Mouse (Mus musculus): ENCODE measurements at regions not wholly inside any gene's neighbourhood (a gene's known extent, or its start where the extent isn't known, plus 50 kb on each side); places are given as distances from the start of the nearest gene placed in this dataset.

DNA sequence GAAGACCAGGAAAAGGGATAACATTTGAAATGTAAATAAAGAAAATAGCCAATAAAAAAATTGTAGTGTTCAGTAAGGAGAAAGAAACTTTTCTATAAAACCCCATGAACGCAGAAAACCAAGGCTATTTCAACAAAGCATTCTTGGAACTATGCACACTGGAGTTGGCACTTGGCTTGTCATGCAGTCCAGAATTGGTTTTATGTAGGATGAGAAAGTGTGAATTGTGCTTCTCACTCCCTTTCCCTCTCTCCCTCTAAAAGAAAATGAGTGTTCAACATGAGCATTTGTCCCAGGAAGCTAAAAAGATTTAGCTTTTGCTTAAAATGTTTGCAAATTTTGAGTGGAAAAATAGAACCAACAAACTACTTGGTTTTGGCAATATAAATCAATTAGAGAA, 841.6 kb upstream of the Adam24 start:
- Histone ChIP-seq H3K9me3 (no peaks in the 10 kb centered on the region), H3K9ac (no peak overlapping the region), H3K27ac (no peak overlapping the region), H3K4me2 (replicated peaks) (no peak overlapping the region), H3K27me3 (no peaks in the 10 kb centered on the region), H3K36me3 (no peaks in the 10 kb centered on the region), H3K4me1 (no peaks in the 10 kb centered on the region), H3K4me3 (no peak overlapping the region)
- WGBS: 94% methylated on average over 1 of the region's 1 CpGs
- ATAC-seq (ENCODE audit: insufficient number of reproducible peaks, insufficient read depth, low FRiP score, low TSS enrichment): no peak

DNA sequence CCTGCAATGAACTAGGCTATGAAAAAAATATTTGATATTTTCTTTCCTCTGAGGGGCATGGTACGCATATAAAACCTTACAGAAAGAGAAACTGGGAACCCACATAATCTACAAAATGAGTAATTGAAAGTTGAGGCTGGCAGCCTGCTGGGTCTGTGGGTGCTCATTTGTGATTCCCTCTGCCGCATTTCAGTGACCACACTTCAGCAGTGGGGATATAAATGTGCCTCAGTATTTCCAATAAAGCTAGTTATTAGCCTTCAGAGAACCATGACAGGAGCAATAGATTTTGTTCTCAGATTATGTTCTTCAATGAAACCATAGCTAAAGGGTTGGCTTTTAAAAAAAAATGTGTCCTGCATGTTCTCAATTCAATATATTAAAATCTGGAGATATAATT, 828.0 kb upstream of the Adam24 start:
- Histone ChIP-seq H3K27me3 (no peaks in the 10 kb centered on the region), H3K9me3 (no peaks in the 10 kb centered on the region), H3K4me2 (replicated peaks) (no peak overlapping the region), H3K27ac (no peak overlapping the region), H3K4me3 (no peak overlapping the region), H3K4me1 (no peaks in the 10 kb centered on the region), H3K9ac (no peak overlapping the region), H3K36me3 (no peaks in the 10 kb centered on the region)
- ATAC-seq (ENCODE audit: insufficient number of reproducible peaks, insufficient read depth, low FRiP score, low TSS enrichment): no peak
- 82% methylated on average over 2 of the region's 2 CpGs for WGBS

DNA sequence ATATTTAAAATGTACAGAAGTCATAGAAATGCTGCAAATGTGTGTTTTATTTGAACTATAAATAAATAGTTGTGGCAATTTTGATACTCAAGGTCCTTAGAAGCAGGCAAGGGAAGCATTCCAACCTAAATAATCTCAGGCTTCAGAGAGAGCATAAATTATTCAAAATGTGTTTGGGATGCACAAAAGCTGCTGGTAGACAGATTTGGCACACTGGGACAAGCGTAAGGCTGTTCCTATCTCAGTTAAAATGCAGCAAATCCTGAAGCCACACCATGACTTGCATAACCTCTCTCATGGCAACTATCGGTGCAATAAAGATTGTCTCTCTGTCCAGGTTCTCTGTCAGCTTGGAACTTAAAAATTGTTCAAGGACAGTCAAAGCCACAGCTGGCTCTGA, 812.3 kb upstream of the Adam24 start:
- Histone ChIP-seq H3K4me3 (no peak overlapping the region), H3K27ac (no peak overlapping the region), H3K9me3 (no peaks in the 10 kb centered on the region), H3K9ac (no peak overlapping the region), H3K27me3 (no peaks in the 10 kb centered on the region), H3K4me1 (no peaks in the 10 kb centered on the region), H3K4me2 (replicated peaks) (no peak overlapping the region), H3K36me3 (no peaks in the 10 kb centered on the region)
- 90% methylated on average over 2 of the region's 2 CpGs for WGBS
- ATAC-seq (ENCODE audit: insufficient number of reproducible peaks, insufficient read depth, low FRiP score, low TSS enrichment): no peak

DNA sequence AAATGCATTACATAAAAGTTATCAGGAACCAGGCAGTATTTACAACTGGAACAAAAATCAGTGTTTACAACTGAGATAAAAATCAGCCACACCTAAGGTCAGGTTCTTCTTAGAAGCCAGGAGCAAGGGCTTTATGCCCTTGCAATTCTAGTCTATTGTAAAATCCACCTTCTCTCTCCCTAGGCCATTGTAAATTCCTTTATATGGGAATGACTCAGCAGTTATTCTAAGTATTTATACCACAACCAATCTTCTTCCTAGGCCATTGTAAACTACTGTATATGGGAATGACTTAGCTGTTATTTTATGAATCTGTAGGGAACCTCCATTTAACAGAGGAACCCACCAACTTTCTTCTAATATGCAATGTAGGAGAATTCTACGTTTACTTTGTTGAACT, 772.6 kb upstream of the Adam24 start:
- H3K9me3 ChIP-seq: no peaks in the 10 kb centered on the region
- no peaks in the 10 kb centered on the region for H3K4me1 ChIP-seq
- no peak overlapping the region for H3K4me3 ChIP-seq
- H3K4me2 ChIP-seq (replicated peaks): no peak overlapping the region
- 71% methylated on average over 1 of the region's 1 CpGs for WGBS
- H3K27me3 ChIP-seq: no peaks in the 10 kb centered on the region
- H3K27ac ChIP-seq: no peak overlapping the region
- H3K9ac ChIP-seq: no peak overlapping the region
- no peaks in the 10 kb centered on the region for H3K36me3 ChIP-seq
- no peak for ATAC-seq (ENCODE audit: insufficient number of reproducible peaks, insufficient read depth, low FRiP score, low TSS enrichment)

DNA sequence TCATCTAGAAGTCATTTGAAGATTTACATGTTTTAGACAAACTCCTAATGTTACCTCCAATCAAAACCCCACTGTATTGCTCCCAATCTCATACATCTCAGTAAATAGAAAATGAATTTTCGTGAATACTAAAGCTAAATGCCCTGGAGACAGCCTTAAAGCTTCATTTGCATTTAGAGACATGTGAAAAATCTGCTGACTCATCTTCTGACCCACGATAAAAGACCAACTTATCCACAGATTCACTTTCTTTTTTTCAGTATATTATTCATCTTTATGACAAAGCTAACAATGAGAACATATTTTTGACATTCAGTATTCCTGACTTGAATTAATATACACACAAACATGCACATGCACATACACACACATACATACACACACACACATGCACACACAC, 762.0 kb upstream of the Adam24 start:
- WGBS: 43% methylated on average over 2 of the region's 2 CpGs
- Histone ChIP-seq H3K27ac (no peak overlapping the region), H3K9me3 (no peaks in the 10 kb centered on the region), H3K4me1 (no peaks in the 10 kb centered on the region), H3K27me3 (no peaks in the 10 kb centered on the region), H3K9ac (no peak overlapping the region), H3K36me3 (no peaks in the 10 kb centered on the region), H3K4me3 (no peak overlapping the region), H3K4me2 (replicated peaks) (no peak overlapping the region)
- ATAC-seq (ENCODE audit: insufficient number of reproducible peaks, insufficient read depth, low FRiP score, low TSS enrichment): no peak

DNA sequence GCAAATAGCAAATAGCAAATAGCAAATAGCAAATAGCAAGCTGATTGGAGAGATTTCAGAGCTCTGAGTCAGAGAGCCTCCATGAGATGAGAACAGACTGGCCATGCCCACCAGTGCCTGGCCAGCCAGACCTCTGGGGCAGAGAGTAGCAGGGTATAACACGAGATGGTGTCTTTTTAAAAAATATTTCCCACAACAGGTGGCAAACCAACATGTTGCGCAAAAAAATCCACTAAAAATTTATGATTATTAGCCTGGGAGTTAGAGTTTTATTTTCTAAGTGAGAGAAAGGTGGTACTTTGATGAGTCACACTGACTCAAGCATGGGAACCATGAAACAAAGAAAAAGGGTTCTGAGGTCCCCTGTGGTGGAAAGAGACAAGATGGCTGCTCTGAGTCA, 753.5 kb upstream of the Adam24 start:
- 78% methylated on average over 2 of the region's 2 CpGs for WGBS
- no peak overlapping the region for H3K27ac ChIP-seq
- ATAC-seq (ENCODE audit: insufficient number of reproducible peaks, insufficient read depth, low FRiP score, low TSS enrichment): no peak
- H3K9ac ChIP-seq: no peak overlapping the region
- no peaks in the 10 kb centered on the region for H3K9me3 ChIP-seq
- H3K4me2 ChIP-seq (replicated peaks): no peak overlapping the region
- no peaks in the 10 kb centered on the region for H3K4me1 ChIP-seq
- no peaks in the 10 kb centered on the region for H3K36me3 ChIP-seq
- H3K27me3 ChIP-seq: no peaks in the 10 kb centered on the region
- no peak overlapping the region for H3K4me3 ChIP-seq

DNA sequence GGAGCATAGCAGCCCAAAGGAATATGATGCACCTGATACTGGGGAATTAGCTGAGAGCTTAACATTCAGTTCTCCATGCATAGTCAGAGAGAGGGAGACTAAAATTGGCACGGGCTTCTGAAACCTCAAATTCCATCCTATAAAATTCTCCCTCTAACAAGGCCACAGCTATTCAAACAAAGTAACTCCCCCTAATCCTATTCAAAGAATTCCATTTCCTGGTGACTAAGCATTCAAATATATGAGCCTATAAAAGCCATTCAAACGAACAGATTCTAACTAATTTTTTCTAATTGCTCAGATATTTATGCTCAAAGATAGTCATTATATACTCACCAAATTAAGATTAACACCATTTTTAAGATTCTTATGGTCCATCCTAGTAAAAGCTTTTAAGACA, 751.1 kb upstream of the Adam24 start:
- no peak for ATAC-seq (ENCODE audit: insufficient number of reproducible peaks, insufficient read depth, low FRiP score, low TSS enrichment)
- Histone ChIP-seq H3K4me3 (no peak overlapping the region), H3K36me3 (no peaks in the 10 kb centered on the region), H3K27me3 (no peaks in the 10 kb centered on the region), H3K9ac (no peak overlapping the region), H3K4me2 (replicated peaks) (no peak overlapping the region), H3K9me3 (no peaks in the 10 kb centered on the region), H3K27ac (no peak overlapping the region), H3K4me1 (no peaks in the 10 kb centered on the region)
- 50% methylated on average over 2 of the region's 2 CpGs for WGBS

DNA sequence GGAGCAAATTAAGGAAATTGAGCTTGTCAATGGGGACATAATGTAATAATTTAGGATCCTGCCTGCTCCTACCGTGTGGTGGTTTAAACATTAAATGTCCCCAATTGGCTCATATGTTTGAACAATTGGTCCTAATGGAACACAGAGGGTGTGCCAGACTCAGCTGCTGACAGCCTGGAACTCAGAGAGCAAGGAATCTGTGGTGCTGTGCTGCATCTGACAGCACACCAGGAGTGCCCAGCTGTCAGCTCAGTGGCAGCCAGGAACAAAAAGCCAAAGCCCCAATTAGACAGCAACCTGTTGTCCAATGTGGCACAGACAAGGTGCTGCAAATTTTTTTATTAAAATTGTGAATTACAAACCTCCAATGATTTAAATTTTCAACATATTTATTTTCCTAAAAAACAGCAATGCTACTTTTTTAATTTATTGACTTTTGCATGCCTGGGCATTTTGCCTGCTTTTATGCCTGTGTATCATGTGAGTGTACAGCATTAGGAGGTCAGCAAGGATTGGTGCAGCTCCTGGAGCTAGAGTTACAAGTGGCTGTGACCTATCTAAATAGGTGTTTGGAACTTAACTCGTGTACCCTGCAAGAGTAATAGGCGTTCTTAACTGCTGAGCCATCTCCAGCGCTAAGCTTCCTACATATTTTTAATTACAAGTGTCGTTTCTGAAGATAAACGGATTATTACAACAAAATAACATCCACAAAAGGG, 724.5 kb upstream of the Adam24 start:
- no peaks in the 10 kb centered on the region for H3K4me1 ChIP-seq
- H3K9me3 ChIP-seq: no peaks in the 10 kb centered on the region
- no peak overlapping the region for H3K4me3 ChIP-seq
- H3K27me3 ChIP-seq: no peaks in the 10 kb centered on the region
- no peak overlapping the region for H3K4me2 ChIP-seq (replicated peaks)
- no peak overlapping the region for H3K27ac ChIP-seq
- no peak overlapping the region for H3K9ac ChIP-seq
- no peak for ATAC-seq (ENCODE audit: insufficient number of reproducible peaks, insufficient read depth, low FRiP score, low TSS enrichment)
- 58% methylated on average over 6 of the region's 6 CpGs for WGBS
- no peaks in the 10 kb centered on the region for H3K36me3 ChIP-seq

DNA sequence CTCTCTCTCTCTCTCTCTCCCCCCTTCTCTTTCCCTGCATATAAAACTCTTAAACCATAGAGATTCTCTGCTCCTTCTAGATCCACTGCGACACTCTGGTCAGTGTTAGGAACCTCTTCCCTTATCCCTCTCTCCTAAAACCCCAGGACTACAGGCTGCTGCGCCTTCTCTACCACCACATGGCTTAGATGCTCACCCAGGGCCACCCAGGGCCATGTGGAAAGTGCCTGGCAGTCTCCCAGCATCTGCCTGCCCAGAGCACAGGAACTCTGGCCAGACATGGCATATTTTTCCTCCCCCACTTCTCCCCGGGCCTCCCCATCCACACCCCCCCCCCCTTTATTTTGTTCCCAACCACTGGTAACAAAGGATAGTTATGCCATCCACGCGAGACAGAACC, 720.4 kb upstream of the Adam24 start:
- H3K4me3 ChIP-seq: no peak overlapping the region
- no peak for ATAC-seq (ENCODE audit: insufficient number of reproducible peaks, insufficient read depth, low FRiP score, low TSS enrichment)
- no peak overlapping the region for H3K27ac ChIP-seq
- WGBS: 63% methylated on average over 5 of the region's 5 CpGs
- no peaks in the 10 kb centered on the region for H3K9me3 ChIP-seq
- H3K4me1 ChIP-seq: no peaks in the 10 kb centered on the region
- H3K27me3 ChIP-seq: no peaks in the 10 kb centered on the region
- no peak overlapping the region for H3K9ac ChIP-seq
- no peaks in the 10 kb centered on the region for H3K36me3 ChIP-seq
- H3K4me2 ChIP-seq (replicated peaks): no peak overlapping the region

DNA sequence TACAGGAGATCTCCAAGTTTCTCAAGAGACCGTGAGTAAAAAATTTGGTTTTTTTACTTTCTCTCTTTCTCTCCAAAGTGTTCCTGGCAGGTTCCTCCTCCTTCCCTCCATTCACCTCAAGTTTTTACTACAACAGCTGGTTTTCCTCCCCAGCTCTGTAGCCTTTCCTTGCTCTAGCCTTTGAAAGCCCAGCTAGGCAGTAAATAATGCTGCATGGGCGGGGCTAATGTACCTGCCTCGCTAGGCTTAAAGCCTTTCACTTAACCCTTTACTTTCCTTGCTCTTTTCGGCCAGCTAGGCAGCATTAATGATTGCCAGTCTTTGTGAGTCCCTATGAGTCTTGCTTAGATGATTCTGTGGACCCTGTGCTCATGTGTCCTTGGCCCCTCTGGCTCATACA, 720.0 kb upstream of the Adam24 start:
- ATAC-seq (ENCODE audit: insufficient number of reproducible peaks, insufficient read depth, low FRiP score, low TSS enrichment): no peak
- Histone ChIP-seq H3K27ac (no peak overlapping the region), H3K27me3 (no peaks in the 10 kb centered on the region), H3K9me3 (no peaks in the 10 kb centered on the region), H3K4me2 (replicated peaks) (no peak overlapping the region), H3K4me1 (no peaks in the 10 kb centered on the region), H3K9ac (no peak overlapping the region), H3K36me3 (no peaks in the 10 kb centered on the region), H3K4me3 (no peak overlapping the region)
- WGBS: 39% methylated on average over 4 of the region's 4 CpGs

DNA sequence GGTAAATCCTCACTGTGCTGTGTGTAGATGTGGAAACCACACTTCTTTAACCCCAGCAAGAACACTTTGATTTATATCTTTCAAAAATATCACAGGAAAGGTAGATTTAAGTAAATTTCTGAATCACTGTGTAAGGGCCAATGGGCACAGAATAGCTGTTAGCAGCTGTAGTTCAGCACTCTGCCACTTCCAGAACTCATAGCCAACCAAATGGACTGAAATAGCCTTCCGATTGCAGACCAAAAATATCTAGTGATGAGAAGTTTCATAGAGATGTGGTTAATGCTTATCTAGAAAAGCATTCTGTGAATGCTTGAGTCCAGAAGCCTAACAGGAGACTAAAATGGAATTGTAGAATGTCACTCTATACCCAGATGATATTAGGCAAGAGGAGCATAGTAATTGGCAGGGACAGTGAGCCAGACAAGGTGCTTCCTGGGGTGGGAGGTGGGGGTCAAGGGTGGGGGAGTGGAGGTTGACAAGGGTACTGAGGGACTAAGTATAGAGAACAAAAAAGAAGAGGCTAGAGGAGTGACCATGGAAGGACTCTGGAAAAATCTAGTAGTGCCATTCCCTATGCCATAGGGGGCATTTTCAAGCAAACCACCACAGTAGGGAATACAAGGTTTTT, 669.6 kb upstream of the Adam24 start:
- Histone ChIP-seq H3K36me3 (no peaks in the 10 kb centered on the region), H3K4me3 (no peak overlapping the region), H3K9ac (no peak overlapping the region), H3K4me1 (no peaks in the 10 kb centered on the region), H3K4me2 (replicated peaks) (no peak overlapping the region), H3K9me3 (no peaks in the 10 kb centered on the region), H3K27ac (no peak overlapping the region), H3K27me3 (no peaks in the 10 kb centered on the region)
- WGBS: 95% methylated on average over 1 of the region's 1 CpGs
- ATAC-seq (ENCODE audit: insufficient number of reproducible peaks, insufficient read depth, low FRiP score, low TSS enrichment): no peak

DNA sequence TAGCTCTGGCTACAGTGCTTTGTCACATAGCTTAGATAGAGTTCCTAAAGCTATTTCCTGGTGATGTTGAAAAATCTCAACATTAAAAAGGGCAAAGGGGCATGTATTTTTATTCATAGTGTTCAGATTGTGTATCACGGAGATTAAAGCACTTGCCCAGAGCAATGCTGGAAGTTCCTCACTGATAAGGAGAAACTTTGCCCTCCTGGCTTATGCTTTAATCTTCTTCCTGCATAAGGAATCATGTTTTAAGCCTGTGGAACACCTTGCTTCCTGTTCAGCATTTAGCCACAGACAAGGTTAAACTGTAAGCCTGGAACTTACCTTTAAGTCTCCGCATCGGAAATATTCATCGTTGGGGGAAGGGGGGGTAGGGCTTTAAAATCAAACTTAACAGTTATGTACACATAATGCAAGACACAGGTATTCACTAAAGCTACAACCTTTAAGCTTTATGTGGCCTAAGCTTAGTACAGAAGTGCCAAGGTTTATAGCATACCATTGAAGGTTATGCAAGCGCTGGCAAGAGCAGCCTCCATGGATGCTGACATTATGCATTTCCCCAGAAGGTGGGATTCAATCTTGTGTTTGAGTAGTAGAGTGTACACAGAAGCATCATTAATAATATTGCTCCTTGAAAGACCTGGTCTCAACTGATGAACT, 655.5 kb upstream of the Adam24 start:
- no peaks in the 10 kb centered on the region for H3K9me3 ChIP-seq
- H3K4me2 ChIP-seq (replicated peaks): no peak overlapping the region
- H3K27me3 ChIP-seq: no peaks in the 10 kb centered on the region
- H3K9ac ChIP-seq: no peak overlapping the region
- no peaks in the 10 kb centered on the region for H3K4me1 ChIP-seq
- no peak for ATAC-seq (ENCODE audit: insufficient number of reproducible peaks, insufficient read depth, low FRiP score, low TSS enrichment)
- no peak overlapping the region for H3K4me3 ChIP-seq
- H3K27ac ChIP-seq: no peak overlapping the region
- WGBS: 86% methylated on average over 5 of the region's 5 CpGs
- no peaks in the 10 kb centered on the region for H3K36me3 ChIP-seq

All from embryonic facial prominence, embryonic 12.5 days (tissue).